16 mouse cellular contexts compared by ENCODE assay signal in genomic region chr13:63915684-63916083, GRCm38 (mm10).
DNase-seq lines count a peak whose midpoint lies in the region; ATAC-seq and TF ChIP-seq lines count a peak whose summit lies in the region.
"Had no signal": no experiment of that assay in that cellular context is flagged by ENCODE, and none has a peak within 500 bp of the region (broad histone marks: within the 10 kb centered on the region; RNA-seq: fewer than 3 reads in every experiment).

No protein-coding gene starts in this region.

- no peak overlapping the region for H3K4me3 ChIP-seq in kidney, embryonic 16.5 days (ENCODE audit: low read length)
- no peak overlapping the region for H3K4me3 ChIP-seq in G1E (ENCODE audit: low read depth, low read length)
- no peak overlapping the region for H3K4me3 ChIP-seq in embryonic facial prominence, embryonic 13.5 days
- no peak overlapping the region for H3K4me3 ChIP-seq in liver, embryonic 15.5 days (replicated peaks)
- H3K4me3 ChIP-seq in midbrain, embryonic 14.5 days (replicated peaks; ENCODE audit: low read depth, low read length) = no peak overlapping the region
- H3K4me3 ChIP-seq: forebrain, embryonic 12.5 days; neural tube, embryonic 13.5 days had no signal

- peak overlapping the region; percentile 96 for H3K27ac ChIP-seq in kidney, embryonic 16.5 days (ENCODE audit: low read length)
- peak overlapping the region; percentile 40 for H3K27ac ChIP-seq in embryonic facial prominence, embryonic 13.5 days
- 0 out of 2 replicates have a peak overlapping the region, but pooled peaks have one; percentile 33 for H3K27ac ChIP-seq in liver, embryonic 15.5 days (replicated peaks)
- H3K27ac ChIP-seq in midbrain, embryonic 14.5 days (replicated peaks; ENCODE audit: low read depth, low read length) = no peak overlapping the region
- H3K27ac ChIP-seq: forebrain, embryonic 12.5 days; hindbrain, embryonic 14.5 days; neural tube, embryonic 13.5 days had no signal

- no peaks in the 10 kb centered on the region for H3K9me3 ChIP-seq in kidney, embryonic 16.5 days (ENCODE audit: low read length)
- no peaks in the 10 kb centered on the region for H3K9me3 ChIP-seq in G1E (replicated peaks)
- H3K9me3 ChIP-seq in embryonic facial prominence, embryonic 13.5 days = no peaks in the 10 kb centered on the region
- no peaks in the 10 kb centered on the region for H3K9me3 ChIP-seq in liver, embryonic 15.5 days (replicated peaks)
- H3K9me3 ChIP-seq in midbrain, embryonic 14.5 days (ENCODE audit: control insufficient read depth, low read length) = no peaks in the 10 kb centered on the region
- H3K9me3 ChIP-seq: forebrain, embryonic 12.5 days; neural tube, embryonic 13.5 days had no signal

- no peak overlapping the region for H3K4me2 ChIP-seq in kidney, embryonic 16.5 days (replicated peaks; ENCODE audit: low read depth, low read length)
- no peak overlapping the region for H3K4me2 ChIP-seq in embryonic facial prominence, embryonic 13.5 days
- no peak overlapping the region for H3K4me2 ChIP-seq in liver, embryonic 15.5 days
- H3K4me2 ChIP-seq in midbrain, embryonic 14.5 days (ENCODE audit: low read length) = no peak overlapping the region
- H3K4me2 ChIP-seq: forebrain, embryonic 12.5 days; hindbrain, embryonic 14.5 days; neural tube, embryonic 13.5 days had no signal

- DNase-seq in kidney, postnatal 25 days = no peak
- DNase-seq in G1E (ENCODE audit: low spot score) = no peak
- no peak for DNase-seq in spleen, postnatal 36 days (ENCODE audit: low spot score in 2 of 2)
- no peak for DNase-seq in midbrain, embryonic 14.5 days
- no peak for DNase-seq in frontal cortex, adult 2 months (ENCODE audit: extremely low spot score in 1 of 2, low spot score in 1 of 2)
- DNase-seq: cerebellum, adult 2 months; heart, postnatal 10 days; kidney, postnatal 36 days; retina, postnatal 1 day; thymus, adult 2 months had no signal

- no peaks in the 10 kb centered on the region for H3K27me3 ChIP-seq in kidney, embryonic 16.5 days (ENCODE audit: insufficient read depth, low read length)
- H3K27me3 ChIP-seq in G1E (ENCODE audit: insufficient read depth, low read length) = no peaks in the 10 kb centered on the region
- no peaks in the 10 kb centered on the region for H3K27me3 ChIP-seq in embryonic facial prominence, embryonic 13.5 days
- no peaks in the 10 kb centered on the region for H3K27me3 ChIP-seq in liver, embryonic 15.5 days
- peaks cover 30% of the 10 kb centered on the region; the same call in 1 of the 2 replicates for H3K27me3 ChIP-seq in midbrain, embryonic 14.5 days (ENCODE audit: control insufficient read depth, insufficient read depth, low read length)
- H3K27me3 ChIP-seq: neural tube, embryonic 13.5 days had no signal

- 76% methylated on average over 1 of the region's 1 CpGs for WGBS in kidney, embryonic 16.5 days
- 79% methylated on average over 1 of the region's 1 CpGs for WGBS in embryonic facial prominence, embryonic 13.5 days
- 16% methylated on average over 1 of the region's 1 CpGs for WGBS in liver, embryonic 15.5 days (ENCODE audit: insufficient replicate concordance)
- 83% methylated on average over 1 of the region's 1 CpGs for WGBS in midbrain, embryonic 14.5 days

- no peak for ATAC-seq in kidney, embryonic 16.5 days (ENCODE audit: low FRiP score, low TSS enrichment)
- ATAC-seq in G1E (ENCODE audit: extremely low read depth, insufficient number of reproducible peaks, low FRiP score, poor library complexity, severe bottlenecking) = peak; percentile 73
- no peak for ATAC-seq in embryonic facial prominence, embryonic 13.5 days (ENCODE audit: insufficient number of reproducible peaks, insufficient read depth, low FRiP score, low TSS enrichment, low read depth)
- ATAC-seq in liver, embryonic 15.5 days (ENCODE audit: insufficient read depth) = no peak; the same call in 1 of the 2 replicates
- ATAC-seq in midbrain, embryonic 14.5 days (ENCODE audit: low FRiP score, low TSS enrichment) = no peak

- TF ChIP-seq CTCF in G1E (IDR thresholded peaks at IDR 0.05; ENCODE audit: low read depth, low read length) = no peak

- H3K36me3 ChIP-seq in kidney, embryonic 16.5 days (ENCODE audit: insufficient read depth, low read length) = no peaks in the 10 kb centered on the region
- no peaks in the 10 kb centered on the region for H3K36me3 ChIP-seq in G1E (replicated peaks)
- H3K36me3 ChIP-seq in embryonic facial prominence, embryonic 13.5 days = no peaks in the 10 kb centered on the region
- no peaks in the 10 kb centered on the region for H3K36me3 ChIP-seq in liver, embryonic 15.5 days (replicated peaks)
- no peaks in the 10 kb centered on the region for H3K36me3 ChIP-seq in midbrain, embryonic 14.5 days (ENCODE audit: control insufficient read depth, insufficient read depth, low read length)
- H3K36me3 ChIP-seq: forebrain, embryonic 12.5 days; neural tube, embryonic 13.5 days had no signal

- no peak overlapping the region for H3K9ac ChIP-seq in kidney, embryonic 16.5 days (replicated peaks; ENCODE audit: low read length)
- H3K9ac ChIP-seq in embryonic facial prominence, embryonic 13.5 days = no peak overlapping the region
- no peak overlapping the region for H3K9ac ChIP-seq in liver, embryonic 15.5 days
- H3K9ac ChIP-seq in midbrain, embryonic 14.5 days (replicated peaks; ENCODE audit: low read length) = no peak overlapping the region
- H3K9ac ChIP-seq: forebrain, embryonic 12.5 days; hindbrain, embryonic 14.5 days; neural tube, embryonic 13.5 days had no signal

- H3K4me1 ChIP-seq in kidney, embryonic 16.5 days (ENCODE audit: insufficient read depth, low read length) = peaks cover 49% of the 10 kb centered on the region
- peaks cover 62% of the 10 kb centered on the region for H3K4me1 ChIP-seq in G1E (ENCODE audit: insufficient read depth, low read depth, low read length)
- H3K4me1 ChIP-seq in embryonic facial prominence, embryonic 13.5 days = peaks cover 56% of the 10 kb centered on the region
- H3K4me1 ChIP-seq in liver, embryonic 15.5 days (replicated peaks) = peaks cover 30% of the 10 kb centered on the region; the same call in 1 of the 2 replicates
- H3K4me1 ChIP-seq in midbrain, embryonic 14.5 days (ENCODE audit: control insufficient read depth, insufficient read depth, low read length) = peaks cover 10% of the 10 kb centered on the region
